Mouse (Mus musculus) gastrocnemius, postnatal 4 days (tissue): Measurements from ENCODE around the gene Abtb2. TPM values are rescaled to one million over a fixed set of nuclear protein-coding genes. Genes with fewer than 3 reads are reported as not detected.

Experiments used
- DNase-seq, 2 experiments: peaks; one replicate each; pipeline ENCODE4 v3.0.0; 2021 to 2022; ENCODE audit warnings: low spot score in 2 of 2, mixed read lengths in 2 of 2
- total RNA-seq, 2 experiments: library from RNA; stranded (reverse); gene quantifications; 2 replicates each; pipeline ENCODE4 v1.2.3; 2021

Gene Abtb2
- total RNA-seq, 2 experiments from 2014 or later: 31.8 to 36.0 TPM

DNA sequence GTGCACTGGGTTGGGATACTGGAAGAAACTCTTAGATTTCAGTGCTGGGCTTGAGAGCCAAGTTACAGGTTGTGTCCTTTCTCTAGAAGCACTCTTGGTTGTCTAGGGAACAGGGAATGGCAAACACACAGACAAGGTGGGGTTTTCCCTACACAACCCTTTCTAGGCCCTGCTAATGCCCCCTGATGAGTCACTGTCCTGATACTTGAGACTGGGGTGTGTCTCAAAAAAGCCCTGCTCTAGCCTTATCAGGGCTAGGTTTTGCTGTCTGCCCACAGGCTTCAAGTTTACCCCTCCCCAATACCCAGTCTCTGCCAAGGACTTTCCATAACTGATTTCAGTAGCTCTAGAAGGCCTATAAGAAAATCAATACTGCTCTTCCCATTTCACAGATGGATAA, 89.9 kb downstream of the Abtb2 start:
- DNase-seq: no peak

DNA sequence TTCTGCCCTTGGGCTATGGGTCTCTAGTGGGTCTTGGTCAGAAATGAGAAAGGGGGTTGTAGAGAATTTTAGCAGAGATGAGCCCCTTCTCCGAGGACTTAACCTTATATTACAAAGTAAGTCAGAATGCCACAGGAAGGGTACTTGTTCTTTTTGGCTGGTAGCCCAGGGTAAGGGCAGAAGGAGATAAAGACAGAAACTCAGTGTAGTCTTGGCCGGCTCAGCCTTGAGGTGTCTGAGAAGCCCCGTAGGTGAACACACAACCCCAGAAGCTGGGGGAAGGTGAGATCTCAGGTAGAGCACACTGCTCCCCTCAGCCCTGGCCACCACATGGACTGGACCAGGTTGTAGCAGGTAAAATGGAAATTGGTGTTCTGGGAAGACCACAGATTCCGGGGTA, 93.1 kb downstream of the Abtb2 start:
- no peak for DNase-seq

DNA sequence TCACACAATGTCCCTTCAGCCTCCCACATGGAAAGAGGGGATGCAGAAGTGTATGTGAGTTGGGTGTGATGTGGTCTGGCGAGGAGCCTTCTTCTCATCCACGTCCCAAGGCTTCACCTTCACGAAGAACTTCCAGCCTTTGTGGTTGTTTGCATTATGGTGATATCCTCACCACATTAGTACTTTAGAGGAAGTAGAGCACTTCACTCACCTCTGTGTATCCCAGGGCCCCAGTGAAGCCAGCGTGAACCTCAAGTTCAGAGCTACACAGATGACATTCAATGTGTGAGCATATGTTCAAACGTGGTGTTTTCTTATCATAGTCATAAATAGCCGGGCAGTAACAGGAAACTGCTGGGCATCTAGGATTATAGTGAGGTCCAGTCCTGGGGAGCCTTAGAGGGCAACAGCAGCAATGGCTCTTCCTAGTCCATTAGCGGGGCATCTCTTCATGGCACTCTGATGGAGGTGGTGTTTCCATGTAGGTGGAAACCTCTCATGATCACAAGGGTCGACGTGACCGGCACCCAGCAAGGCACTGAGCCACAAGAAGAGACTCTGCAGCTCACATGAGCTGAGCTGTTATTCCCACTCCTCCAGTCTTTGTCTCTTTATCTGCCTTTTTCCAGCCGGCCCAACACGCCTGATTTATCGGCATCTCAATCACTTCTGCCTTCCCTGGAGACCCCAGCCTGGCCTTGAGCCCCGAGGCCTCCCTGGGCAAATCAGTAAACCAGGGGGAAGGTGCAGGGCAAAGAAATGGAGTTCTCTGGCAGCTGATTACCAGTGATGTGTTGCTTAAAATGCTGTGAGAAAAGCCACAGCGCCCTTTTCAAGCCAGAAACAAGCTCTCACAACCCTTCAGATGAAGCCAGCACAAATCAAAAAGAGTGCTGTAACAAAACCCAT, 93.8 kb downstream of the Abtb2 start:
- DNase-seq: no peak

- no peak for DNase-seq
Observed at GRCm38 (mm10) chr2:103661696-103662095, 95.6 kb downstream of the Abtb2 start.

- DNase-seq: no peak
Observed at GRCm38 (mm10) chr2:103662121-103662520, 96.0 kb downstream of the Abtb2 start.

- DNase-seq: no peak
Observed at GRCm38 (mm10) chr2:103664341-103664740, 98.2 kb downstream of the Abtb2 start.

- DNase-seq: peak in 1 of 2 experiments; percentile 55
Observed at GRCm38 (mm10) chr2:103667962-103668815, 102.1 kb downstream of the Abtb2 start.

- DNase-seq: no peak
Observed at GRCm38 (mm10) chr2:103668939-103669338, 102.8 kb downstream of the Abtb2 start.

DNA sequence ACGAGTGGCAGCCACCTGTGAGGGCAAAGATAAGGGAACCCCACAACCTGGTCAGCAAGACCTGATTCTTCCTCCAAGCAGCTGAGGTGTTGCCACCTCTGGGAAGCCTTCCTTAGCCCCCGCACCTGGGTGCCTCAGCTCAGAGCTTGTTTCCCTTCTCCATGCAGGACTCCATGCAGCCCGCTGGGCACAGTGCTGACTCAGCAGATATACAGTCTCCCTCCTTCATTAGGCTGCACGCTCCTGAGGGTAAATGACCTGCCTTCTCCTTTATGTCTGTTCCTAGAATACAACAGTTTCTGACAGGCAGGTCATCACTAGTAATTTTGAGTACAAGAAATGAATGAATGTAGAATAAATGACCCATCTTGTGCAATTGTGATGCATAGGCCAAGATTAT, 103.5 kb downstream of the Abtb2 start:
- no peak for DNase-seq

DNA sequence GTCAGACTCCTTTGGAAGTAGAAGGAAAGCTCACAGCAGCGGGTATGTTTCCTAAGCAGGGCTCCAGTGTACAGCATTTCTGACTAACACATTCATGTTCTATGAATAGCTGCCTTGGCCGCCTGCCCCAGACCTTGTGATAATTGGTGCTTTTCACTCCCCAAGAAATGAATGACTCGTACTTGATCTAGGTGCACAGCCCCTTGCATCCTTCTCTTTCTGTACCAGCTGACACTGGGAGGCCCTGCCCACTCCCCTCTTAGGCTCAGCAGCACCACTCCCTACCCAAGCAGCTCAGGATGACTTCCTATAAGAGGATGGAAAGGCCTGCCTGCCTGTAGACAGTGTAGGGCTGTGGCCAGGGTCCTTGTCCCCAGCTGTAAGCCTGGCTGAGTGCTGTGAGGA, 104.2 kb downstream of the Abtb2 start:
- DNase-seq: peak; percentile 47 to 66

- no peak for DNase-seq
Observed at GRCm38 (mm10) chr2:103672573-103673119, 106.5 kb downstream of the Abtb2 start.

GRCm38 (mm10) chr2:103673609-103674008, 107.5 kb downstream of the Abtb2 start:
- no peak for DNase-seq

GRCm38 (mm10) chr2:103675391-103675790, 109.3 kb downstream of the Abtb2 start:
- DNase-seq: no peak

- no peak for DNase-seq
Observed at GRCm38 (mm10) chr2:103676808-103677207, 110.7 kb downstream of the Abtb2 start.

GRCm38 (mm10) chr2:103677614-103678369, 111.7 kb downstream of the Abtb2 start:
- DNase-seq: no peak

DNA sequence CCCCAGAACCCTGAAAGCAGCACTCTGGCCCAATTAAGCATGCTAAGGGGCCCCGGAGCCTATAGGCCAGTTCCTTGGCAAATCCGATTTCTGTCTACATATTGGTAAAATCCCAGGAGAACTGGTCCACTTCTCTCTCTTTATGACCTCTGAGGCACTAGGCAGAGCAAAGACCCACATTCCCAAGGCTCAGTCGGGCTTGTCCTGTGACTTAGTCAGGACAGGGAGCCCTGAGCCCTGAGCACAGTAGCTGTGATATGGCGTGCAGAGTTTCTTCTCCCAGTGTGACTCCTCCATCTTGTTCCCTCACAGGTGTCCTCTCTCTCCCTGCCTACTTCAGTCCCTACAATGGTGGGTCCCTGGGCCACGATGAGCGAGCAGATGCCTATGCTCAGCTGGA, 112.3 kb downstream of the Abtb2 start:
- DNase-seq: no peak

DNA sequence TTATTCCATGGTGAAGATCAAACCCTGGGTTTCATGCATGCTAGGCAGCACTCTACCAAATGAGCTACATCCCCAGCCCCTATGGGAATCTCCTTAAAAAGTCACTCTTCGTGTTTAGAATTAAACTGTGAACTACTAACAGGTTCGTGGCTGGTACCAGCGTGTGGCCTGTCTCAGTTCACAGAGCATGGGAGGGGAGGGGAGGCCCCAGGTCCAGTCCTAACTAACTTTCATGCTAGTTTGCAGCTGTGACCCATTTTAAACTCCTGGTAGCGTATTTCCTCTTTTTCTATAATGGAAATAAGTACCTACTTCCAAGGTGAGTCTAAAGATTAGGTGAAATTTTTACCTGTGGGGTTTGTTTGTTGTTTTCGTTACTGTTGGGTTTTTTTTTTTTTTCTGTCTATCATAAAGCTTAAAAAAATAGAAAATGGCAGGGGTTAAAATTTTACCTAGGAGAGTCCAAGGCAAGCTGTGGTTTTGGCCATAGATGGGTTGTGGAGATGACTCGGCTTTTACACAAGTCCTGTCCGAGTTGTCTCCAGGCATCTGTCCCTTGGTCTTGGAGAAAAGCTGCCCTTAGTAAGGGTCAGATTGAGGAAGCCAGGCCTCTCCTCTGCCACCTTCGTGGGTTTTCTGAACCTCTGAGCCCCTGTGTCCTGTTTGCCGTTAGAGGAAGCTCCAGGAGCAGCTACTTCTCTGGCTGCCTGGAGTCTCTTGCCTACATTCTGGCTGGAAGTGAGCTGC, 114.4 kb downstream of the Abtb2 start:
- DNase-seq: no peak

GRCm38 (mm10) chr2:103681149-103681548, 115.0 kb downstream of the Abtb2 start:
- no peak for DNase-seq

GRCm38 (mm10) chr2:103682261-103682722, 116.2 kb downstream of the Abtb2 start:
- no peak for DNase-seq

GRCm38 (mm10) chr2:103682927-103683442, 116.9 kb downstream of the Abtb2 start:
- DNase-seq: no peak
